Mouse (Mus musculus): ENCODE results near the gene Gm11596.

GRCm38 (mm10) chr11:99768410-99768809 lies 24.9 kb downstream of the Gm11596 start:
- TF ChIP-seq POLR2A (IDR thresholded peaks at IDR 0.05; ENCODE audit: low read depth, low read length) (no peak), CTCF (conservative IDR thresholded peaks at IDR 0.05; ENCODE audit: insufficient read depth, insufficient read length, low read depth, low read length) (no peak)

Data from kidney, adult 2 months (tissue).